Mouse (Mus musculus) limb, embryonic 14.5 days (tissue): ENCODE measurements at regions not wholly inside any gene's neighbourhood (a gene's known extent, or its start where the extent isn't known, plus 50 kb on each side); places are given as distances from the start of the nearest gene placed in this dataset.

Experiments used
- ATAC-seq: fragments of 200-750 bp; cut with Nextera tagmentation; 2 replicates; pipeline ENCODE4 v1.8.0; 2017; ENCODE audit warnings: low read depth, moderate number of reproducible peaks, moderate TSS enrichment; ENCODE audit not compliant: low FRiP score
- DNase-seq: peaks from one replicate; pipeline ENCODE4 v3.0.0-alpha.2; 2015; ENCODE audit warnings: low spot score
- H3K27ac ChIP-seq: fragments of 300-500 bp; sonication (generic); replicated peaks from 2 replicates; pipeline ENCODE4 v1.5.1; 2014; ENCODE audit warnings: low read depth, mild to moderate bottlenecking, low read length, moderate library complexity, mixed read lengths
- H3K27me3 ChIP-seq: fragments of 300-500 bp; sonication (generic); 2 replicates; pipeline ENCODE4 v1.6.1; 2014; ENCODE audit warnings: low read length, mixed read lengths; ENCODE audit not compliant: control insufficient read depth, insufficient read depth
- H3K36me3 ChIP-seq: fragments of 300-500 bp; sonication (generic); 2 replicates; pipeline ENCODE4 v1.6.1; 2014; ENCODE audit warnings: mild to moderate bottlenecking, low read length, moderate library complexity, mixed read lengths; ENCODE audit not compliant: control insufficient read depth, insufficient read depth
- H3K4me1 ChIP-seq: fragments of 300-500 bp; sonication (generic); 2 replicates; pipeline ENCODE4 v1.6.1; 2014; ENCODE audit warnings: antibody characterized with exemption, low read length, mixed read lengths; ENCODE audit not compliant: control insufficient read depth, insufficient read depth
- H3K4me2 ChIP-seq: fragments of 300-500 bp; sonication (generic); replicated peaks from 2 replicates; pipeline ENCODE4 v1.6.1; 2014; ENCODE audit warnings: low read depth, mild to moderate bottlenecking, low read length, moderate library complexity; ENCODE audit not compliant: severe bottlenecking
- H3K4me3 ChIP-seq: fragments of 300-500 bp; sonication (generic); replicated peaks from 2 replicates; pipeline ENCODE4 v1.5.1; 2014; ENCODE audit warnings: low read length
- H3K9ac ChIP-seq: fragments of 300-500 bp; sonication (generic); 2 replicates; pipeline ENCODE4 v1.6.1; 2014; ENCODE audit warnings: mild to moderate bottlenecking, low read depth, low read length, moderate library complexity; ENCODE audit not compliant: severe bottlenecking
- H3K9me3 ChIP-seq: fragments of 300-500 bp; sonication (generic); 2 replicates; pipeline ENCODE4 v1.6.1; 2016; ENCODE audit warnings: low read length; ENCODE audit not compliant: control insufficient read depth
- POLR2A ChIP-seq: fragments of 200-500 bp; IDR thresholded peaks from 2 replicates; pipeline ENCODE4 v1.8.0; 2012; ENCODE audit warnings: inconsistent platforms, mild to moderate bottlenecking, moderate library complexity, borderline replicate concordance; ENCODE audit not compliant: insufficient read depth, insufficient read length; ENCODE audit errors: extremely low read depth
- WGBS: fragments of 180-500 bp; shearing (Covaris S2); extraction: QIAGEN DNeasy Blood & Tissue Kit; methylation state at CpG from one replicate; pipeline ENCODE4 v1.1.7; 2014; 5-methylcytosine and 5-hydroxymethylcytosine counted together

DNA sequence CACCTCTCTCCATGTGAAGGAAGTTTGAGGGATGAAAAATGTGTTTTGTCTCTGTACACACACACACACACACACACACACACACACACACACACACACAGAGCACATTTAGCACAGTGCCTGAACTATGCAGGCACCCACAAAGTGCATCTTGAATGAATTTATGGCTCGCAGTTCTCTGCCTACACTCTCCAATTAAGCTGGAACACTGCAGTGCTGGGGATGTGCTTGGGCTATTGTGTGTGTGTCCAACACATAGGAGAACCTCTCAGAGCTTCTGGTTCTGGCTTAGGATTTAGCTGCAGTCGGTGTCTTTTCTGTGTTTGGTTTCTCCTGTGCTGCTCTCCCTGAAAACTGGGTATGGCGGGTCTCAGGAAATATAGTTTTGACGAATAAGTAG is 83.1 kb downstream of the Hes1 start:
- H3K27me3 ChIP-seq: no peaks in the 10 kb centered on the region
- H3K27ac ChIP-seq: no peak overlapping the region
- DNase-seq (no peak), ATAC-seq (no peak)
- WGBS: 73% methylated on average over 4 of the region's 4 CpGs
- H3K4me2 ChIP-seq: no peak overlapping the region
- no peaks in the 10 kb centered on the region for H3K9me3 ChIP-seq
- no peak for TF ChIP-seq POLR2A
- no peaks in the 10 kb centered on the region for H3K36me3 ChIP-seq
- H3K4me3 ChIP-seq: no peak overlapping the region
- peaks cover 24% of the 10 kb centered on the region for H3K4me1 ChIP-seq
- H3K9ac ChIP-seq: no peak overlapping the region

DNA sequence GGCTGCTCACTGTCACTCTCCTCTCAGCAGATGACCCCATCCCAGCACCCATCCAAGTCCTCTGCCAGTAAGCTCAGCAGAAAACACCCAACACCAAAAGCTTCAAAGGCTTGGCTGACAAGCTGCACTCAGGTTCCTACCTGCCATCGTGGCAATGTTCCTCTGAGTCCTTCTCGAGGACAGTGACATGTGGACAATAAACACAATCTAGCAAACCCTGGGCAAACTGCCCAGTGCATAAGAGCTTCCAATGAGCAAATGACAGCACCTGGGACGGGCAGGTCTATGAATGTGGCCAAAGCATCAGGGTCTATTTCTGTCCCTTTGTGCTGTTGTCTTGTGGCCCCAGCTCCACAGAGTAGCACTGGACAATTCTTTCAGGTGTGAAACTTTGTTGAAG is 86.9 kb downstream of the Hes1 start:
- no peak for DNase-seq
- H3K9me3 ChIP-seq: no peaks in the 10 kb centered on the region
- no peaks in the 10 kb centered on the region for H3K27me3 ChIP-seq
- no peak overlapping the region for H3K4me3 ChIP-seq
- no peak for TF ChIP-seq POLR2A
- H3K27ac ChIP-seq: no peak overlapping the region
- no peaks in the 10 kb centered on the region for H3K36me3 ChIP-seq
- ATAC-seq: no peak
- peaks cover 18% of the 10 kb centered on the region for H3K4me1 ChIP-seq
- H3K9ac ChIP-seq: no peak overlapping the region
- WGBS: 82% methylated on average over 3 of the region's 3 CpGs
- H3K4me2 ChIP-seq: no peak overlapping the region

DNA sequence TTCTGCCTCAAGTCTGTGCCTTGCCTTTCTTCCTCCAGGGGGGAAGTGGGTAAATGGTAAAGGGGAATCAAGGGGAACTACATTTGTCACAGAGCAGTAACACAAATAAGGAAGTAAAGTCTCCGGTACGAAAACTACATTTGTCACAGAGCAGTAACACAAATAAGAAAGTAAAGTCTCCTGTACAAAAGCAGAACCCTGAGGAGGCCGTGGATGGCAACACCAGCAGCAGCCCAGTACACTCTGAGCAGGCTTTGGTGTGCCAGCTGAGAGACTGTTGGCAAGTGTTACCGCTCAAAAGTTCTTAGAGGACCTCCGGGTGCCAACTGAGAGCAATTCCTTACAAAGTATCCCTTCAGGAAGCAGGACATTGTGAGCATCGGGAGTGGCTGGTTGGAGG is 90.9 kb downstream of the Hes1 start:
- DNase-seq (no peak), ATAC-seq (peak; percentile 9; the same call in 1 of the 2 replicates)
- H3K4me3 ChIP-seq: no peak overlapping the region
- no peak overlapping the region for H3K9ac ChIP-seq
- no peak overlapping the region for H3K27ac ChIP-seq
- no peak for TF ChIP-seq POLR2A
- H3K27me3 ChIP-seq: no peaks in the 10 kb centered on the region
- 12% methylated on average over 6 of the region's 6 CpGs for WGBS
- no peaks in the 10 kb centered on the region for H3K9me3 ChIP-seq
- H3K36me3 ChIP-seq: no peaks in the 10 kb centered on the region
- no peak overlapping the region; the same call in 1 of the 2 replicates for H3K4me2 ChIP-seq
- peaks cover 18% of the 10 kb centered on the region for H3K4me1 ChIP-seq

DNA sequence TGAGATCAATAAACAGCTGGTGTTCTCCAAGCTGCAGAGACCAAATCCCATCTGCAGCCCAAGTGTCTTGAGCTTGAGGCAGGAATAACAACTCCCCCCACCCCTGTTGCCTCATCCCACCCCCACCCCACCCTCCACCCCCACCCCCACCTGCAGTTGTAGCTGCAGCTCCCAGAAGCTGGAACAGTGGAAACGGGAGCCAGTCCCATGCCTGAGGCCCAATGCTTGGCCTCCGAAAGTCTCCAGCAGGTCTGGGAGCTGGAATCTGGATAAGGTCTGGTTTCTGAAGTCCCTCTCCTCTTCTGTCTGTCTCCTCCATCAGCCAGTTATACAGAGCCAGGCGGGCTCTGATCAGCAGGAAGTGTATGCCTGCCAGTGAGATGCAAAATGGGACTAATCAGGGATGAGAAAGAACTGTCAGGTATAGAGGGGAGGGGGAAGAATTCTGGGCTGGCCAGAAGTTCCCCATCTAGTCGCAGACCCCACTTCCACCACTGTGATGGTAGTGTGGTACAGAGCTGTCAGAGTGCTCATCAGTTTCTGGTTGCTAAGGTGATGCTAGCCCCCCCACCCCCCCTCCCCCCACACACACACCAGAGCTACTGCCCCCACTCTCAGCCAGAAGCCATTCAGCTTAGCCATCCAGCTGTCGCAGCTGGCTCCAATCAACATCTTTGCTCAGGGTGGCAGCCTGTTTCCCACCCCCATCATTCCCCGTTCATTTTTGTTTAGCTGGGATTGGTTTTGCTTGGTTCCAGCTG is 91.5 kb downstream of the Hes1 start:
- WGBS: 8% methylated on average over 5 of the region's 6 CpGs
- ATAC-seq: peak; percentile 56

DNA sequence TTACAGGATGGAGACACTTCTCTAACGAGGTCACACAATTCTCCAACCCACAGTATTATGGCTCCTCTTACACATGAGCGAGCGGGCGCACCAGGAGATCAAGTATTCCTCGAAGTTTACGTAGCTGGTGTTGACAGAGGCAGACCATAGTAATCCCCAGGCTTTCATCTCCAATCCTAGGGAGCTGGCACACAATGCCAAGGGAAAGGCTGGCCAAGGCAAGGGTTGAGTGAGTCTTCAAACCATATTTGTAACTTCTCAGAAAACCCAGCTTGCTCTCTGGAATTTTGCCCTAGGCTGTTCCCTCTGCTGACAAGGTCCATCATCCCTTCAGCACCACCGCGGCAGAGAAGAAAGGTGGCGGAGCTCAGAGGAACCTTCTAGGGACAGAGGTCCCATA is 94.0 kb downstream of the Hes1 start:
- Histone ChIP-seq H3K36me3 (no peaks in the 10 kb centered on the region), H3K4me2 (no peak overlapping the region), H3K9ac (no peak overlapping the region), H3K27me3 (no peaks in the 10 kb centered on the region), H3K4me1 (peaks cover 29% of the 10 kb centered on the region), H3K27ac (no peak overlapping the region), H3K4me3 (no peak overlapping the region), H3K9me3 (no peaks in the 10 kb centered on the region)
- no peak for TF ChIP-seq POLR2A
- WGBS: 86% methylated on average over 9 of the region's 9 CpGs
- DNase-seq: no peak
- ATAC-seq: no peak

More for the DNA sequence above, 91.5 kb downstream of the Hes1 start:
- no peaks in the 10 kb centered on the region for H3K9me3 ChIP-seq
- no peak overlapping the region for H3K9ac ChIP-seq
- H3K27me3 ChIP-seq: no peaks in the 10 kb centered on the region
- TF ChIP-seq POLR2A: no peak
- peak; percentile 64 for DNase-seq
- no peaks in the 10 kb centered on the region for H3K36me3 ChIP-seq
- H3K4me2 ChIP-seq: no peak overlapping the region; the same call in 1 of the 2 replicates
- H3K4me1 ChIP-seq: peaks cover 22% of the 10 kb centered on the region
- H3K27ac ChIP-seq: no peak overlapping the region
- H3K4me3 ChIP-seq: no peak overlapping the region

DNA sequence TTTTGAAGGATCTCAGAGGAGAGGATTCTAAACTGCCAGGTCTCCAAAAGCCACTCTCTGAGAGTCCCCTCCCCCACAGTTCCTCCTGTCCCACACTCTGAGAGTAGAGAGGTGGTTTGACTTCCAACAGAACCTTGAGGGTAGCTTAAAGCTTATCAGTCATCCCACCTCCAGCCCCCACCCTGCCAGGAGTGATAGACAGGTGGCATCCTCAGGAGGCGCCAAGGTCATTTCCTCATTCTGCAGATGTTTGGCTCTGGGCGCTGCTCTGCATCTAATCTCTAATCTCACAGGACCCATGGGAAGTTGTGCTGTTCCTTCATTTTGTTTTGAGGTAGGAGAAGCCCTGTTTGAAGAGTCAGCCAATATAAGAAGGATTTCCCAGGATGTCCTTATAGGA is 96.2 kb downstream of the Hes1 start:
- 43% methylated on average over 2 of the region's 2 CpGs for WGBS
- H3K36me3 ChIP-seq: no peaks in the 10 kb centered on the region
- H3K4me1 ChIP-seq: peaks cover 23% of the 10 kb centered on the region
- no peak for TF ChIP-seq POLR2A
- DNase-seq (no peak), ATAC-seq (no peak)
- H3K4me2 ChIP-seq: no peak overlapping the region
- H3K27ac ChIP-seq: no peak overlapping the region
- H3K9me3 ChIP-seq: no peaks in the 10 kb centered on the region
- H3K9ac ChIP-seq: no peak overlapping the region
- H3K4me3 ChIP-seq: no peak overlapping the region
- H3K27me3 ChIP-seq: no peaks in the 10 kb centered on the region
